Mouse (Mus musculus): Measurements from ENCODE around the gene Cst13. TPM values are rescaled to one million over a fixed set of nuclear protein-coding genes. Genes with fewer than 3 reads are reported as not detected.
"Not testable (repeated sequence)": the region's sequence is repeated elsewhere in the genome, so short reads cannot be mapped to it uniquely, and the experiment has no call there.

The Cst13 gene
- polyA plus RNA-seq (2015; fragmentation: Nextera tagmentation; extraction: Ambion mirVana), result not detected in 2 replicates

- Histone ChIP-seq H3K27me3 (replicated peaks) (no peaks in the 10 kb centered on the region), H3K4me1 (no peaks in the 10 kb centered on the region), H3K4me2 (no peak within 1 kb of the TSS), H3K27ac (no peak within 1 kb of the TSS), H3K36me3 (replicated peaks) (no peaks in the 10 kb centered on the region), H3K4me3 (no peak within 1 kb of the TSS), H3K9ac (no peak within 1 kb of the TSS), H3K9me3 (no peaks in the 10 kb centered on the region)
- ATAC-seq (replicated peaks), result no peak
These were observed at the start of gene Cst13 for GRCm38 (mm10) chr2:148819909-148820308. TSS of gene Cst13 (plus strand) at chr2:148820081.

DNA sequence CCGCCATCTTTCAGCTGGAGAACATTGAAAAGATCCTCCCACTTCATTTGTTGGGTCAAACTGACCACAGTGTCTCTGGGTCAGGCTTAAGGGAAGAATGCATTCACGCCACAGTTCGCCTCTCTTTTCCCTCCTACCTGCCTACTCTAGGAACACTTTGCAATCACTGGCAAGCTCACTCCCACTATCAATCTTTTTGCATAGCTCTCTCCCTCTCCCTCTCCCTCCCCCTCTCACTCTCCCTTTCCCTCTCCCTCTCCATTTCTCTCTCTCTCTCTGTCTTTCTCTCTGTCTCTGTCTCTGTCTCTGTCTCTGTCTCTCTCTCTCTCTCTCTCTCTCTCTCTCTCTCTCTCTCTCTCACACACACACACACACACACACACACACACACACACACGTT, 48.5 kb upstream of the Cst13 start, which contains the start of gene Cst11:
Cst11 (minus strand) TSS at position 101 of the 400 bp plus-strand sequence.
- WGBS, result 97% methylated on average over 4 of the region's 4 CpGs
- H3K27me3 ChIP-seq (replicated peaks); H3K36me3 ChIP-seq (replicated peaks); H3K4me3 ChIP-seq; H3K4me1 ChIP-seq; H3K9me3 ChIP-seq; H3K4me2 ChIP-seq; ATAC-seq (replicated peaks); H3K27ac ChIP-seq; H3K9ac ChIP-seq: not testable (repeated sequence)

GRCm38 (mm10) chr2:148781709-148782108, 38.2 kb upstream of the Cst13 start, which contains the start of gene 8030411F24Rik:
TSS of gene 8030411F24Rik (plus strand) at chr2:148782009.
- no peak for ATAC-seq (replicated peaks)
- Histone ChIP-seq H3K36me3 (replicated peaks) (no peaks in the 10 kb centered on the region), H3K4me2 (no peak within 1 kb of the TSS)

DNA sequence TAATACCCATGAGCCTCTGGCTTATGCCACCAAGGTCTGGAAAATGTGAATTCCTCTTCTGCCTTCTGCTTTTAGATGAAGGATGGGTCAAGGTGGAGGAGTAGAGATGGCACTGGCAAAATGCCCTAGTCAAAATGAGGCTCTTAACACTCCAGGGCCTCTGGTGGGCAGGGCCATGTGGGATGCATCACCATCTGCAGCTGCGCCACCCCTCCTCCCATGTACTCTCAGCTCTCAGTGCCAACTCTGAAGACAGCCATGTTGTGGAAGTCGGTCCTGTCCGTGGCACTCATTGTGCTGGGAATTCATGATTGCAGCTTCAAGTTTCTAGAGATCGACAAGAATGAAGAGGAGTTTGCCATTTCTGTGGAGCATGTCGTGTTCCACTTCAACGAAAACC, 30.7 kb upstream of the Cst13 start, which contains the start of gene Cst12:
Cst12 (plus strand) TSS at position 220 of the 400 bp plus-strand sequence.
- Histone ChIP-seq H3K9ac (no peak within 1 kb of the TSS), H3K4me1 (no peaks in the 10 kb centered on the region), H3K4me3 (no peak within 1 kb of the TSS), H3K9me3 (no peaks in the 10 kb centered on the region), H3K27ac (no peak within 1 kb of the TSS), H3K4me2 (no peak within 1 kb of the TSS), H3K36me3 (replicated peaks) (no peaks in the 10 kb centered on the region), H3K27me3 (replicated peaks) (no peaks in the 10 kb centered on the region)
- WGBS, result 94% methylated on average over 6 of the region's 6 CpGs
- no peak for ATAC-seq (replicated peaks)

More at GRCm38 (mm10) chr2:148781709-148782108, 38.2 kb upstream of the Cst13 start, which contains the start of gene 8030411F24Rik:
- Histone ChIP-seq H3K9me3 (no peaks in the 10 kb centered on the region), H3K4me3 (no peak within 1 kb of the TSS), H3K27ac (no peak within 1 kb of the TSS), H3K27me3 (replicated peaks) (no peaks in the 10 kb centered on the region), H3K9ac (no peak within 1 kb of the TSS), H3K4me1 (no peaks in the 10 kb centered on the region)
- 14% methylated on average over 1 of the region's 1 CpGs for WGBS

GRCm38 (mm10) chr2:148798485-148798884, 21.4 kb upstream of the Cst13 start, which contains the start of gene Cst8:
TSS of gene Cst8 (plus strand) at chr2:148798785.
- Histone ChIP-seq H3K4me1 (no peaks in the 10 kb centered on the region), H3K27me3 (replicated peaks) (no peaks in the 10 kb centered on the region), H3K9me3 (no peaks in the 10 kb centered on the region), H3K4me2 (no peak within 1 kb of the TSS), H3K4me3 (no peak within 1 kb of the TSS), H3K9ac (no peak within 1 kb of the TSS), H3K27ac (no peak within 1 kb of the TSS), H3K36me3 (replicated peaks) (no peaks in the 10 kb centered on the region)
- ATAC-seq (replicated peaks), result no peak
- 94% methylated on average over 1 of the region's 1 CpGs for WGBS

- Histone ChIP-seq H3K36me3 (replicated peaks) (no peaks in the 10 kb centered on the region), H3K4me2 (no peak overlapping the region), H3K4me3 (no peak overlapping the region), H3K27me3 (replicated peaks) (no peaks in the 10 kb centered on the region), H3K9ac (no peak overlapping the region), H3K27ac (no peak overlapping the region), H3K4me1 (no peaks in the 10 kb centered on the region), H3K9me3 (no peaks in the 10 kb centered on the region)
- 71% methylated on average over 3 of the region's 3 CpGs for WGBS
- ATAC-seq (replicated peaks), result no peak
These were observed 18.4 kb upstream of the Cst13 start for GRCm38 (mm10) chr2:148801491-148801921.

- H3K27me3 ChIP-seq (replicated peaks), result no peaks in the 10 kb centered on the region
- no peak overlapping the region for H3K4me2 ChIP-seq
- no peaks in the 10 kb centered on the region for H3K9me3 ChIP-seq
- H3K4me1 ChIP-seq, result no peaks in the 10 kb centered on the region
- ATAC-seq (replicated peaks), result no peak
- no peak overlapping the region for H3K27ac ChIP-seq
- H3K9ac ChIP-seq, result no peak overlapping the region
- no peaks in the 10 kb centered on the region for H3K36me3 ChIP-seq (replicated peaks)
- WGBS, result 82% methylated on average over 6 of the region's 6 CpGs
- no peak overlapping the region for H3K4me3 ChIP-seq
These were observed 13.2 kb upstream of the Cst13 start for GRCm38 (mm10) chr2:148806696-148807095.

DNA sequence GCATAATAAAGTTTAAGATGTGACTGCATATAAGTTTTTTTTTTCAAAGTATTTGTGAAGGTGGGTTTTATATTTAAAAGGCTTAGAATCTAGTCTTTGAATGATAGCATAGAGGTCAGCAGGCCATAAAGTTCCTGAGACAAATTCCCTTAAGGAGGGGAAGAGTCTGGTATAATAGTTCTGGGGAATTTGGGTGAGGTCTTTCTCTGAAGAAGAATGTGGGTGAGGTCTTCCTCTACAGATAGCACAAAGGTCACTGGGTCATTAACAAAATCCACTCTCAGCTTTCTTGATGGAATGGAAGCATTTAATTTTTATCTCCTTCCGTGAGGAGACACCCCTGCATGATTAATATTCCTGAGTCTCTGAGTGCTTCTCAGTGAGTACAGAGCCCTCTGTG, 6.1 kb downstream of the Cst13 start:
- WGBS, result 66% methylated on average over 1 of the region's 1 CpGs
- Histone ChIP-seq H3K4me1 (no peaks in the 10 kb centered on the region), H3K27me3 (replicated peaks) (no peaks in the 10 kb centered on the region), H3K9ac (no peak overlapping the region), H3K4me2 (no peak overlapping the region), H3K4me3 (no peak overlapping the region), H3K27ac (no peak overlapping the region), H3K36me3 (replicated peaks) (no peaks in the 10 kb centered on the region), H3K9me3 (no peaks in the 10 kb centered on the region)
- no peak for ATAC-seq (replicated peaks)

DNA sequence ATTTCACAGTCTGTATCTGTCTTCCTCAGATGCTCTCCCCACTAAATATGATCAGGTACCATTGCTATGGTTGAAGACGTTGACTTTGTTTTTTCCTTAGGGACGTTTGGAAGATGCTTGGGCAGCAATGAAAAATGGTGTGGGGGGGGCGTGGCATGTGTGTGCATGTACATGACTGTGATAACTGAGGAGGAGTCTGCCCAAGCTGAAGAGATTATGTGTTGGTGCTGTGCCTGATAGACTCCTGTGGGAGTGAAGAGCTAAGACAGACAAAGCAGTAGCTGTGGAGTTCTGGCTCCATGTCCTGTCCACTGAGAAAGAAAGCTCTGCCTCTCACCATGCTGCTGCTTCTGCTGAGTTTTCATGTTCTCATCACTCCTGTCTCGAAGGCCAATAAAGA, 15.0 kb downstream of the Cst13 start, which contains the start of gene Cst9:
Cst9 (plus strand) TSS at position 236 of the 400 bp plus-strand sequence.
- WGBS, result 78% methylated on average over 4 of the region's 4 CpGs
- Histone ChIP-seq H3K4me2 (no peak within 1 kb of the TSS), H3K4me3 (no peak within 1 kb of the TSS), H3K27me3 (replicated peaks) (no peaks in the 10 kb centered on the region), H3K9ac (no peak within 1 kb of the TSS), H3K36me3 (replicated peaks) (no peaks in the 10 kb centered on the region), H3K9me3 (no peaks in the 10 kb centered on the region), H3K27ac (no peak within 1 kb of the TSS), H3K4me1 (no peaks in the 10 kb centered on the region)
- ATAC-seq (replicated peaks), result no peak

DNA sequence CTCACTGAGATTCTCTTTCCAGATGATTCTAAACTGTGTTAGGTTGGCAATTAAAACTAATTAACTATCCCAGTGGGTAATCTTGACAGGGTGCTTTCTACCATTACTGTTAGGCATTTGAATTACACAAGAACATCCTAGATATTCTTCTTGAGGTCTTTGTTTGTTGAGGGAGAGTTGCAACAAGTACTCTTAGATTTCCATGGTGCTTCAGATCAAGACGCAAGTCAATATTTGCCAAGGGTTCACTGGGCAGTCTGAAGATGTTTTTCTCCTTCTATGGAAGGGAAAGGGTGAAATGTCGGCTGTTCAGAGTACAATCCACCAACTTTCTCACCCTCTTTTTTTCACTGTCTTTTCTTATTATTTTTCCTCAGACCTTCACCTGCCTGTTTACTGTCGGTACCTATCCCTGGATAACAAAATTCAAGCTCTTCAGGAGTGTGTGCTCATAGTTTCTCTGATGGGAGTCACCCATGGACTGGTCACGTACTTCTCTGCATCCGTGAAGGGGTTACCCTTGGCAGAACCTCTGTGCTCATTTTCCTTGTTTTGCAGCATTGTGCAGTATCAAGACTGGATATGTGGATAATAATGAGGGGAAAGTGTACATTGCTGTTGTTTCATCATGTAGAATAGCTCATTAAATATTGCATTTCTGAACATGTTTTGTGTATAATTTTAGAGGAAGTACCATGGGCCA, 18.3 kb downstream of the Cst13 start:
- Histone ChIP-seq H3K9ac (no peak overlapping the region), H3K9me3 (no peaks in the 10 kb centered on the region), H3K27me3 (replicated peaks) (no peaks in the 10 kb centered on the region), H3K4me1 (no peaks in the 10 kb centered on the region), H3K27ac (no peak overlapping the region), H3K4me2 (no peak overlapping the region), H3K4me3 (no peak overlapping the region), H3K36me3 (replicated peaks) (no peaks in the 10 kb centered on the region)
- 89% methylated on average over 5 of the region's 5 CpGs for WGBS
- ATAC-seq (replicated peaks), result no peak

DNA sequence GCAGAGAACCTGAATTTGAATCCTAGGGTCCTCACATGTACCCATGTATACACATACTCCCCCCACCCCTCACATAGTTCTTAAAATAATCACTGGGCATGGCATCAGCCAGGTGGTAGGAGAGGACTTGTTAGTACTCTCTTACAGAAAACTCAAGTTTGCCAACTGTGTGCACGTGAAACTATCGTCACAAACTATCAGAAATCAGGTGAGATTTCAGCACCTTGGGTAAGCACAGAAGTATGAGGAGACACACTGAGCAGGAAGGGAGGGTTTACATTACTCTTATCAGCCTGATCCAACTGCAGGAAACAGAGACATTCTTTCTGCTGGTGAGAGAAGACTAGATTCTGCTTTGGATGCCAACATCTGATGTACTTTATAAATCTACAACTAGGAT, 19.3 kb downstream of the Cst13 start:
- ATAC-seq (replicated peaks), result no peak
- Histone ChIP-seq H3K27me3 (replicated peaks) (no peaks in the 10 kb centered on the region), H3K9me3 (no peaks in the 10 kb centered on the region), H3K36me3 (replicated peaks) (no peaks in the 10 kb centered on the region), H3K4me2 (no peak overlapping the region), H3K27ac (no peak overlapping the region), H3K4me1 (no peaks in the 10 kb centered on the region), H3K4me3 (no peak overlapping the region), H3K9ac (no peak overlapping the region)
- WGBS, result 89% methylated on average over 2 of the region's 2 CpGs

DNA sequence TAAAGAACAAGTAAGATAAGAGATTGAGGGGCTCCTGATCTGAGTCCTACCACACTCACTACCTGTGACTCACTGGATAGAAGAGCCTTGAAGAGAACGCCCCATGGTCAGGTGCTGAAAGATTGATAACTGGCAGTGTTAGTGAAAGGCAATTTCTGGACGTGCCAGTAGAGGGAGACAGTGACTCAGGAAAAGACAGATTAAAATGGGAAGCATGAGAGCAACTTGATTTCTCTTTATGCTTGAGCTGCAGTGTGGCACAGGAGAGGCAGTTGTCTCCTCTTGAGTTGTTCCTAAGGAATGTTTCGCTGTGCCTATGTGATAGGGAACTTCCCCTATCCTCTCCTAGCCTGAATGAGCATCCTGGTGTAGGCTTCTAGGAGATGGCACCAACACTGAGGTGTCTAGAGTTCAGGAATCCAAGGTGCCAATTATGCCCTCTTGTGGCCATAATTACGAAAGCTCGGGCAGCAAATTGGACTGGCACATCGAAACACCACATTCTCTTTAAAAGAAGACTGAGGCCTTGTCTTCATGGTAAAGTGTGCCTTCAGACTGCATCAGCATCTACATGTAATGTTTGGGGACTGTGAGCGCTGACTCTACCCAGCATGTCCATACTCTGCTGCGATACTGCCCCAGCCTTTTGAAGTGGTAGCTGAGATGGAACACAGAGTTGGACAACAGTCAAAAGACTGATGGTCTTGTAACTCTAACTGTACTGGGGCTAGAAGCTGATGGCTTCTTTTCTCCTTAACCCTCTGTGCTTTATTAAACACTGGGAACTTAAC, 31.4 kb downstream of the Cst13 start:
- peak; percentile 81 for ATAC-seq (replicated peaks)
- no peaks in the 10 kb centered on the region for H3K9me3 ChIP-seq
- no peaks in the 10 kb centered on the region for H3K4me1 ChIP-seq
- H3K4me3 ChIP-seq, result no peak overlapping the region
- no peak overlapping the region for H3K27ac ChIP-seq
- 48% methylated on average over 8 of the region's 8 CpGs for WGBS
- H3K4me2 ChIP-seq, result no peak overlapping the region
- H3K36me3 ChIP-seq (replicated peaks), result no peaks in the 10 kb centered on the region
- no peaks in the 10 kb centered on the region for H3K27me3 ChIP-seq (replicated peaks)
- no peak overlapping the region for H3K9ac ChIP-seq

Data from midbrain, embryonic 15.5 days (tissue).